Mouse (Mus musculus): ENCODE measurements at regions not wholly inside any gene's neighbourhood (a gene's known extent, or its start where the extent isn't known, plus 50 kb on each side); places are given as distances from the start of the nearest gene placed in this dataset.

DNA sequence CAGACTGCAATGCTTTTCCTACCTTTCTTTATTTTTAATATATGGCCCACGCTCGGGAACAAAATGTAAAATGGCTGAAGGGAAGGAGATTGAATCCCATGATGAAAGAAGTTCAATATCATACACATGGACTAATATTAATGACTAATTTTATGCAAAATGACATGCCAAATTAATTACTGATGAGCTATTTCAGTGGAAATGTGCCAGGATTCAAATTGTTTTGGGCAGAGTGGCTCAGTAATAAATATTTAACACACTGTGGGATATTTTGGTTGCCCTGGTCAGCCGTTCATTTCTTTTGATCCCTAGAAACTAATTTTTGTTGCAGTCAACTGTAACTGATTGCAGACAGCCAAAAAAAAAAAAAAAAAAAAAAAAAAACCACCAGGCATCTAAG is 1482.7 kb upstream of the Tenm3 start:
- TF ChIP-seq POLR2A (IDR thresholded peaks at IDR 0.05; ENCODE audit: low read depth, low read length) (no peak), CTCF (IDR thresholded peaks at IDR 0.05; ENCODE audit: borderline replicate concordance, insufficient read depth, low read length) (no peak)

All from embryonic fibroblast, embryonic 13.5 days (primary cell).